Mouse (Mus musculus) bone marrow, adult 2 months (tissue): ENCODE results near the gene Hist2h4.

ENCODE experiments used
- CTCF ChIP-seq: fragments of 200-500 bp; IDR thresholded peaks from 2 replicates; pipeline ENCODE4 v1.5.1; 2011; ENCODE audit warnings: low read length, control low read depth; ENCODE audit not compliant: control insufficient read depth, insufficient read depth
- POLR2A ChIP-seq: fragments of 200-500 bp; IDR thresholded peaks from 2 replicates; pipeline ENCODE4 v1.6.1; 2011; ENCODE audit warnings: low read depth, mild to moderate bottlenecking, control low read depth, low read length, borderline replicate concordance; ENCODE audit not compliant: control insufficient read depth

DNA sequence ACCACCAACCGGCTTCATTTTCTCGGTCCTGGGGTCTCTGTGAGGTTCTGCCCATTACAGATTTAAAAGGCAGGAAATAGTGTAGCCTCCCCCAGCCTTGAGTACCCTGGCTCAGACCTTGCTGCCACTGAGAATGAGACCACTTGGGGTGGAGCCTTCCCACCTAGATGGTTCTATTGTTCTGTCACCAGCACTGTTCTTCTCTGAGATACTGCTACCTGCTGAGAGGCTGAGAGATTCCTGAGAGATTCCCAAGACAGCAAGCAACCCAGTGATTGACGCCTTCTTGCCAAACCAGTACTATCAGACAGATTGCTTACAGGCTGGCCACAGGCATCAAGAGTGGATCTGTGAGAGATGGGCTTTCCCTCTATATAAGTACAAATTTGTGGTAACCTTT, 26.1 kb upstream of the Hist2h4 start:
- TF ChIP-seq POLR2A = no peak
- TF ChIP-seq CTCF = no peak
